Mouse (Mus musculus) heart, postnatal 36 days (tissue): ENCODE data around the gene Ptprj. TPM values are rescaled to one million over a fixed set of nuclear protein-coding genes. Genes with fewer than 3 reads are reported as not detected.
"Not testable (repeated sequence)": the region's sequence is repeated elsewhere in the genome, so short reads cannot be mapped to it uniquely, and the experiment has no call there.

Source experiments
- DNase-seq, 2 experiments: peaks; one replicate each; pipeline ENCODE4 v3.0.0; 2021 to 2022
- intact Hi-C: fragments of 180-260 bp; cut with DNase I; formaldehyde crosslinking; loops from one replicate; pipeline ENCODE4 v1.15.1; 2025
- total RNA-seq, 2 experiments: library from RNA; stranded (reverse); gene quantifications; 2 replicates each; pipeline ENCODE4 v1.2.3; 2021

Gene Ptprj
- total RNA-seq, 2 experiments from 2014 or later: 8.3 to 10.5 TPM

DNA sequence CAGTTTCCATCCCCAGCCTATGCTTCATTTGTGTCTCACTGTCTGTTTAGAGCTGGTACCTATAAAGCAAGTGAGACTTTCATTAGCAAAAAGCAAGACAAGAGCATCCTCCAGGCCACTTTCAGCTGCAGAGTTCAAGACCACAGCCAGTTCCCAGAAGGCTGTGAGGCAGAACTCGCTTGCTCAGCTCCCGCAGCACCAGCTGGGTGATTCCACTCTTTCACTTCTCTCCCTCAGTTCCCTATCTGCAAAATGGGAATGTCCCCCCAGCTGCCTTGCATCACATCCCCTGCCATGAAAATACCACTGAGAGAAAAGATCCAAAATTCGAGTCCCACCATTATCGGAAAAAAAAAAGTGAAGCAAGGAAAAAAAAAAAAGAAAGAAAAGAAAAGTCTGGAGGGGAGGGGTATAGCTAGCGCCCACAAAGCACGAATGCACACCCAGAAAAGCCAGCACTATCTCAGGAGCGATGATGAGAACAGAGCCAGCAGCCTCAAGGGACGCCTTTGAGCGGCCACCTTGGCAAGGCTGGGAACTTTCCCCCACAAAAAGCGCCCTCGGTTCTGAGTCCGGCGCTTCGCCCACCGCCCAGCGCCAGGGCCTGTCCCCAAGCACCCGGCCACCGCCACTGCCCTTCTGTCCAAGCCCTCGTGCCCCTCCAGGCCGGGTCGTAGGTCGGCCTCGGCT, 1.3 kb downstream of the Ptprj start:
- intact Hi-C loops: no loop called here
- peak in 1 of 2 experiments; percentile 31 for DNase-seq

- intact Hi-C loops: no loop called here
- peak in 1 of 2 experiments; percentile 1 for DNase-seq
Observed at GRCm38 (mm10) chr2:90577451-90578279, 2.8 kb downstream of the Ptprj start.

- peak in 1 of 2 experiments; percentile 0 for DNase-seq
- intact Hi-C loops: no loop called here
Observed at GRCm38 (mm10) chr2:90576936-90577335, 3.5 kb downstream of the Ptprj start.

DNA sequence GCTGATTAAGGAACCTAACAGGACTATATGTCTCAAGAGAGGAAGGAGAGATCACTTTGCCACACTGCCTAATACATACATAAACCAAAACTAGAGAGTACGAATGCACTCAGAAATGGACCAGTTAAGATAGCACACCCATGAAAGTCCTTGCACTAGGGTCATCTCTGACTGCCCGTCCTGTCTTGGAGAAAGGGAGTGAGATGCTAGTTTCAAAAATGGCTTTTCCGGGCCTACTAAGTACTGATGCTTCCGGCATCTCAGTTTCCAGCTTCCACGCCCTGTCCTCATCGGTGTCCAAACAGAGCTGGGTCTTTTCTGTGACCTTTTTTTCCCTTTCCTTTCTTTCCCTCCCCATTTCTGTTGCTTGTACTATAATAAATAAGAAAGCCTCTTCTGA, 4.0 kb downstream of the Ptprj start:
- peak in 1 of 2 experiments; percentile 2 for DNase-seq
- intact Hi-C loops: no loop called here

GRCm38 (mm10) chr2:90575713-90576112, 4.7 kb downstream of the Ptprj start:
- intact Hi-C loops: no loop called here
- DNase-seq: peak in 1 of 2 experiments; percentile 2

- intact Hi-C loops: no loop called here
- DNase-seq: peak in 1 of 2 experiments; percentile 1
Observed at GRCm38 (mm10) chr2:90575116-90575515, 5.3 kb downstream of the Ptprj start.

DNA sequence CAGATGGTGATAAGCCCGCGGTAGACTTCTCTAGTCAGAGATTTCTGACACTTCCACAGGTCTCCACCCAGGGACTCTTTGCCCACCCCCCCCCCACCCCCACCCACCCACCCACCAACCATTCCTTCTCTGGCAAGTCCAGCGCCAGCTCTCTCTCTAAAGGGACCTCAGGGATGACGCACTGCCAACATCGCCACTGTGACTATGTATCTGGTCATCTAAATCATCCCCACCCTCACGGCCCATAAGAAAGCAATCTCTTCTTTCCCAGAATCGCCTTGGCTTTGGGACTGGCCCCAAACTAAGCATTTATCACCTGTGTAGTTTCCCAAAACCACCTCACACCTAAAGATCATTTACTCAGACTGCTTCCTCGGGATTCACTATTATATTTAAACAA, 5.9 kb downstream of the Ptprj start:
- intact Hi-C loops: no loop called here
- peak in 1 of 2 experiments; percentile 1 for DNase-seq

GRCm38 (mm10) chr2:90573640-90574526, 6.6 kb downstream of the Ptprj start:
- intact Hi-C loops: loop anchor here (2.0 kb wide), 1 partner anchor 69 kb away; no protein-coding TSS in a partner anchor
- DNase-seq: peak in 1 of 2 experiments; percentile 22

DNA sequence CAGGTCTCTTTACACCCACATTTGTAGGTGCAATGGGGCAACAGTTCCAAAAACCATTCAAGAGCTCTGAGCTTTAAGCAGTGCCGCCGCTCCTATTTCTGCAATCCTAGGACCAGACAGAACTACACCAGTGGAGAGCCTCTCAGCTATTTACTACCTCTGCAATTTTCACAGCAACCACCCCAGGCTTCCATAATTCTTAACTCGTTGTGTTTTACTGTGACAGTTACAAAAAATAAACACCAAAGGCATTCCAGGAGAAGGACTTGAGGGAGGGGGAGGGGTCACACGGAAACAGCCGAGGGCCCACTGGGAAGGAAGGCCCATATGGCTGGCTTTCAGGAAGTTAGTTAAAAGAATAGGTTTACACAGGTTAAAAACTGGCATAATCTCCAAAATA, 8.3 kb downstream of the Ptprj start:
- peak in 1 of 2 experiments; percentile 0 for DNase-seq
- intact Hi-C loops: loop anchor here (2.0 kb wide), 1 partner anchor 67 kb away; no protein-coding TSS in a partner anchor

- intact Hi-C loops: not testable (repeated sequence)
- DNase-seq: peak in 1 of 2 experiments; percentile 0
Observed at GRCm38 (mm10) chr2:90571399-90571798, 9.0 kb downstream of the Ptprj start.

DNA sequence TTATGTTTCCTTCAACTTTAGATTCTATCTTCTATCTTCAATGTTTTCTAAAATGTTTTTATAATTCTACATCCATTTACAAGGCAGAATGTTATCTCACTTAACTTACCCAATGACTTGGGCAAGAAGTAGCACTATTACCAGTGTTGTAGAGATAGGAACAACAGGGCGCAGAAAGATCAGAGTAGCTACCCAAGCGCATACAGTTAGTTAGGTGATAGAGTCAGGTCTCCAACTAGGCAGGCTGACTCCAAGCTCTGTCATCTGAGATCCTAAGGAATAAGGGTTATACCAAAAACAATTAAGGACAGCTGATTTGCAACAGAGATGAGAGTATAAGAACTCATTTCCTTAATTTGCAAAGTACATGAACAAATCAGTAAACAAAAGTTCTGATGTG, 9.6 kb downstream of the Ptprj start:
- intact Hi-C loops: no loop called here
- no peak for DNase-seq

DNA sequence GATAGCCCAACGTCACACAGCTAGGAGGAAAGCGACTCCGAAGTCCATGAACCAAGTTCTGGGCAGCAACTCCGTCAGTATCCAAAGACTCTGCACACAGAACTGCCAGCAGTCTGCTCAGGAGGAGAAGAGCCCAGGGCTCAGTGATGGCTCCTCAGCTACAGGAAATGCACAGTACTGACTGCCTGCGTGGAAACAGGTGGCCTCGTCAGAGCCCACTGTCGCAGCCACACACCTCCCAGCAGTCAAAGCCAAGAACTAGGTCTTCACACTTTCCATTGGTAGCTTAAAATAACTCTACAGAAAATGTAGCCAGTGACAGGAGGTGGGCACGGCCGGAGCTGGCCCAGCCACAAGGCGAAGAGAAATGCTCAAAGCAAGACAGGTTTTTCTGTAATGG, 10.2 kb downstream of the Ptprj start:
- no peak for DNase-seq
- intact Hi-C loops: no loop called here

DNA sequence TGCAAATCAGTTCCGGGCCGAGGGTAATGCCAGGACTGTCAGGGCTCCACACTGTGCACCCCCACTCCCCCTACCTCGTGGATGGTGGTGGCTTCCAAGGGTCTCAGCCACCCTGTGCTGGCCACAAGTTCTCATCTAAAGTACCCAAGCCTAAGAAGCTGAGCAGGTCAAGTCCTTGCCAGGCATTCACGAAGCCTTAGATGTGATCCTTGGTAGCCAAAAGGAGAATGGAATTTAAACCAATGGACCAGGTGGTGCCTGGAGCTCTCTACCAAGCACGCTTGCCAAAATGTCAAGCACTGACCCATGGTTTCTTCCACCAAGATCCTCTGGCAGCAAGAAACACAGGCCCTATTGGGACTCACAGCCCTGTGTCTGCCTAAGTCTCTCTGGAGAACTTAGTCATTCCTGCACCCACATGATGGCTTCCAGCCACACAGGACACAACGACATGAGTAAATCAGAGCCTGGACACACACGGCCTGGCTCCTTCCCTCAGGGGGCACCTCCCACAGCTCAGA, 11.4 kb downstream of the Ptprj start:
- intact Hi-C loops: no loop called here
- DNase-seq: no peak

DNA sequence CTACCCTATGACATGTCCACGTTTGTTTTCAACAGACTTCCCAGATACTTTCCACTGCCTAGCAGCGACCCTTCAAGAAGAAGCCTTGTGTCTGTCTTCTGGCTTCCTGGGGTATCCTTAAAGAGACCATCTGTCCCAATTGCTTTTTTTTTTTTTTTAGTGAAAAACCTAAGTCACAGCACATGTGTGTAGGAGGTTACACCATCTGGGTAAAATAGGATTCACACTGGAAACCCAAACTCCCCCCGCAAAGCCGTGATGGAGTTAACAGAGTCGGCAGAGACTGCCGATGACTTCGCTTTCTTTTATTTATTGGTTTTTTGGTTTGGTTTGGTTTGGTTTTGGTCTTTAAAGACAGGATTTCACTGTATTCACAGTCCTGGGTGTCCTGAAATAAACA, 12.4 kb downstream of the Ptprj start:
- intact Hi-C loops: no loop called here
- DNase-seq: no peak

- intact Hi-C loops: no loop called here
- DNase-seq: peak in 1 of 2 experiments; percentile 37
Observed at GRCm38 (mm10) chr2:90566773-90567528, 13.5 kb downstream of the Ptprj start.

DNA sequence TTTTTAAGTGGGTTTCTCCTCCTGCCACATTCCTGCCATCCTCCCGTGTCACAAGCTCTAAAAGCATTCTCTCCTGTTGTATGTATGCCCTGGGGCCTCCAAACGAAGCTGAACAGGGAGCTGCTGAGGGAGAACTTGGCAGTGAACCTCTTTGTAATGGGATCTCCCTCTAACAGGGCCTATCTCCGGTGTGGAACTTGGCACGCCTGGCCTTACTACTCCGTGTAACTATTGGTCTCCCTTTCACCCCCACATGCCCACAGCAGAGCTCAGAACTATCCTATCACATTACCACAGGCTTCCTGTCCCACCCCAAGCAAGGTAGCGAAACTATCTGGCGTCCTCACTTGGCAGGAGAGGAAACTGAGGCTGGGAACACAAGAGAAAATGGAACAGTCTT, 14.4 kb downstream of the Ptprj start:
- no peak for DNase-seq
- intact Hi-C loops: no loop called here

- intact Hi-C loops: no loop called here
- no peak for DNase-seq
Observed at GRCm38 (mm10) chr2:90565192-90565929, 15.1 kb downstream of the Ptprj start.

GRCm38 (mm10) chr2:90564552-90564951, 15.9 kb downstream of the Ptprj start:
- intact Hi-C loops: no loop called here
- DNase-seq: no peak

DNA sequence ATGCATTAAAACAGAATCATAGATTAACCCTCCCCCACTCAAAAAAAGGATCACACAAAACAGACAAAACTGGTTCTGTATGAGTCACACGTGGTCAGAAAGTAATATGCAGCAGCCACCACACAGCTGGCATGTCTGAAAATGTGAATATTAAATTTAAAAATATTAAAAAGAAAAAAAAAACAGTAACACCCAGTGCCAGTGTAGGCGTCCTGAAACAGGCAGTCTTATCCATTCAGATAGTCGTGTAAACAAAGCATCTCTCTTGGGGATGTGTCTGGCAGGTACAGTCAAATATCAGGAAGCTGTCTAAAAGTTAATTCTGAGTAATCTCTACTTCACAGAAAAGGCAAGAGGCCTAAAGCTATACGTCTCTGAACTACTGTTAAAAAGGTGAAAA, 17.3 kb downstream of the Ptprj start:
- intact Hi-C loops: no loop called here
- DNase-seq: no peak
